Mouse (Mus musculus) embryonic facial prominence, embryonic 15.5 days (tissue): ENCODE results near the gene Aebp2. TPM values are rescaled to one million over a fixed set of nuclear protein-coding genes. Genes with fewer than 3 reads are reported as not detected.

Experiments used
- ATAC-seq: fragments of 200-750 bp; cut with Nextera tagmentation; 2 replicates; pipeline ENCODE4 v1.8.0; 2017; ENCODE audit warnings: low read depth, moderate TSS enrichment; ENCODE audit not compliant: insufficient number of reproducible peaks, low FRiP score, low TSS enrichment
- H3K27ac ChIP-seq: fragments of 300-500 bp; sonication (generic); replicated peaks from 2 replicates; pipeline ENCODE4 v1.5.1; 2015; ENCODE audit warnings: mild to moderate bottlenecking, inconsistent platforms
- H3K27me3 ChIP-seq: fragments of 300-500 bp; sonication (generic); 2 replicates; pipeline ENCODE4 v1.6.1; 2015; ENCODE audit warnings: inconsistent platforms
- H3K36me3 ChIP-seq: fragments of 300-500 bp; sonication (generic); 2 replicates; pipeline ENCODE4 v1.6.1; 2015; ENCODE audit warnings: mild to moderate bottlenecking, inconsistent platforms
- H3K4me1 ChIP-seq: fragments of 300-500 bp; sonication (generic); 2 replicates; pipeline ENCODE4 v1.6.1; 2015; ENCODE audit warnings: inconsistent platforms
- H3K4me2 ChIP-seq: fragments of 300-500 bp; sonication (generic); replicated peaks from 2 replicates; pipeline ENCODE4 v1.6.1; 2015; ENCODE audit warnings: mild to moderate bottlenecking, inconsistent platforms
- H3K4me3 ChIP-seq: fragments of 300-500 bp; sonication (generic); replicated peaks from 2 replicates; pipeline ENCODE4 v1.5.1; 2015; ENCODE audit warnings: mild to moderate bottlenecking, inconsistent platforms
- H3K9ac ChIP-seq: fragments of 300-500 bp; sonication (generic); 2 replicates; pipeline ENCODE4 v1.6.1; 2015; ENCODE audit warnings: inconsistent platforms
- H3K9me3 ChIP-seq: fragments of 300-500 bp; sonication (generic); replicated peaks from 2 replicates; pipeline ENCODE4 v1.6.1; 2016; ENCODE audit warnings: inconsistent platforms
- WGBS: fragments of 180-500 bp; shearing (Covaris S2); methylation state at CpG from one replicate; pipeline ENCODE4 v1.1.7; 2015; 5-methylcytosine and 5-hydroxymethylcytosine counted together
- polyA plus RNA-seq: library from polyadenylated mRNA; unstranded; fragments of >200 nt; fragmentation: Nextera tagmentation; extraction: Ambion mirVana; gene quantifications from 2 replicates; pipeline ENCODE4 v1.2.1, GENCODE M21; 2015

The Aebp2 gene
- polyA plus RNA-seq, 1 experiment from 2014 or later = 13.7 TPM

DNA sequence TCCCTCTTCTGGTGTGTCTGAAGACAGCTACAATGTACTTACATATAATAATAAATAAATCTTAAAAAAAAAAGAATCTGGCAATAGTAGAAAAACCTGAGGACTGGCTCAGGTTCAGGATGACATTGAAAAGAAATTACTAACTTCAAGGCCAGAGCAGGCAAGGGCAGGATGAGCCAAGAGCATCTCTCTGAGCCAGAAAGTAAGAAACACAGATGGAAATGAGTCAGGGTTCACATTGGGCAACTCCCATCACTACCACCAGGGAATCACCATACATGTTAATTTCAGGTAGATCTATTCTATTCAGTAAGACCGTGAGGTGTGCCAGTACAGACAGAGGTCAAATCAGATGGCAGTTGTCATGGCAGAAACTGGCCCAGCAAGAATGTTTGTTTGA is 76.1 kb downstream of the Aebp2 start:
- Histone ChIP-seq H3K4me2 (no peak overlapping the region), H3K4me3 (no peak overlapping the region), H3K4me1 (peaks cover 16% of the 10 kb centered on the region; the same call in 1 of the 2 replicates), H3K9me3 (no peaks in the 10 kb centered on the region), H3K36me3 (no peaks in the 10 kb centered on the region), H3K27me3 (no peaks in the 10 kb centered on the region), H3K9ac (no peak overlapping the region), H3K27ac (no peak overlapping the region)
- ATAC-seq = no peak
- WGBS = 88% methylated on average over 1 of the region's 1 CpGs

DNA sequence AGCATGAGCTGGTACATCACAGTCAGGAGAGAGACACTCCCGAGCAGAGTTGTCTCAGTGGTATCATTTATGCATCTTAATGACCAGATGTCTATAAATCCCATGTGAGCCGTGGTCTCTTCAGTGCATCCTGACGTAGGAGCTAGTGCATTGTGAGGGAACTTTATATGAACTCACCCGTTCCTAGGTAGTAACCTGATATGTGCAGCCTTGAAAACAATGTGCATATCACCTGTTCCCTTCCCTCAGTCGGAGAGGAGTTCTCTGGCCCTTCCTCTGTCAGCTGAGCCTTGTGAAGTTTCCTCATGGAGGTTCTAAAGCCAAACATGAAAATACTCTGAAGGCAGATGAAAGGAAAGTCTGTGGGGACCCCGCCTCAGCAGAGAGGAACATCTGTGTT is 78.8 kb downstream of the Aebp2 start:
- H3K4me3 ChIP-seq = no peak overlapping the region
- peaks cover 11% of the 10 kb centered on the region; the same call in 1 of the 2 replicates for H3K4me1 ChIP-seq
- 28% methylated on average over 6 of the region's 6 CpGs for WGBS
- no peak overlapping the region for H3K9ac ChIP-seq
- H3K27ac ChIP-seq = 0 out of 2 replicates have a peak overlapping the region, but pooled peaks have one; percentile 2
- ATAC-seq = no peak; the same call in 1 of the 2 replicates
- H3K36me3 ChIP-seq = no peaks in the 10 kb centered on the region
- H3K9me3 ChIP-seq = no peaks in the 10 kb centered on the region
- no peak overlapping the region for H3K4me2 ChIP-seq
- no peaks in the 10 kb centered on the region for H3K27me3 ChIP-seq

DNA sequence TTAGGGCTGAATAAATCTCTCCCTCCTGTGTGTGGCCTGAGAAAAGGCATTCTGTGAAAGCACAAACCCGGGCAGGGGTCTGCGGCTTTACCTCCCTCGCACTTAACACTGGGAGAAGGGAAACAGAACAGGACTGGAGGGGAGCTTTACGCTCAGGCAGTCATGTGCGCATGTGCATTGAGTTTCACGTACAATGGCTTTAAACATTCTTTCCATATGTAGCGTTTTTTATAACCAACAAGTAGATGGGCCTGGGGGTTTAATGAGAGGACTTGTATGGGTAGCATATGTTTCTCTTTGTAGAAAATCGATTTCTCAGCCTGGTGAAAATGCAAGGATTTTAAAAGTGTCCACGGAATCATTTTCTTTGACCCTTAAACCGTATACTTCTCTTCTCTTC is 82.7 kb downstream of the Aebp2 start:
- WGBS = 40% methylated on average over 10 of the region's 10 CpGs
- Histone ChIP-seq H3K27ac (0 out of 2 replicates have a peak overlapping the region, but pooled peaks have one; percentile 24), H3K4me1 (peaks cover 19% of the 10 kb centered on the region), H3K9ac (no peak overlapping the region), H3K9me3 (no peaks in the 10 kb centered on the region), H3K4me3 (no peak overlapping the region), H3K36me3 (no peaks in the 10 kb centered on the region), H3K4me2 (no peak overlapping the region), H3K27me3 (no peaks in the 10 kb centered on the region)
- no peak for ATAC-seq

DNA sequence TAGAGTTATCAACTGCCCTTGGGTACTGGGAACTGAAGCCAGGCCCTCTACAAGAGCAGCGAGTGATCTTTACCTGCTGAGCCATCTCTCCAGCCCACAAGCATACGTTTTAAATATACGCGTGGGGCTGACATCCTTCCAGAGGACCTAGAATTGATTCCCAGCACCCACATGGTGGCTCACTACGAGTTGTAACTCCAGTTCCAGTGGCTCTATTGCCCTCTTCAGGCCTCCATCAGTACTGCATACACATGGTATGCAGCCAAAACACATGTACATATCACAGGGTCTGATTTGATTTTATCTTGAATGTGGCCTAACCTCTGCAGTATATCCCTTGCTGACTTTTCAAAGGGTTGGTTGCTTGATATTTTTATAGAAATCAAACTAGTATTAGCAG is 83.6 kb downstream of the Aebp2 start:
- Histone ChIP-seq H3K9ac (no peak overlapping the region), H3K27me3 (no peaks in the 10 kb centered on the region), H3K4me2 (no peak overlapping the region), H3K4me1 (peaks cover 17% of the 10 kb centered on the region), H3K9me3 (no peaks in the 10 kb centered on the region), H3K27ac (no peak overlapping the region), H3K4me3 (no peak overlapping the region), H3K36me3 (no peaks in the 10 kb centered on the region)
- no peak for ATAC-seq
- 93% methylated on average over 5 of the region's 5 CpGs for WGBS

DNA sequence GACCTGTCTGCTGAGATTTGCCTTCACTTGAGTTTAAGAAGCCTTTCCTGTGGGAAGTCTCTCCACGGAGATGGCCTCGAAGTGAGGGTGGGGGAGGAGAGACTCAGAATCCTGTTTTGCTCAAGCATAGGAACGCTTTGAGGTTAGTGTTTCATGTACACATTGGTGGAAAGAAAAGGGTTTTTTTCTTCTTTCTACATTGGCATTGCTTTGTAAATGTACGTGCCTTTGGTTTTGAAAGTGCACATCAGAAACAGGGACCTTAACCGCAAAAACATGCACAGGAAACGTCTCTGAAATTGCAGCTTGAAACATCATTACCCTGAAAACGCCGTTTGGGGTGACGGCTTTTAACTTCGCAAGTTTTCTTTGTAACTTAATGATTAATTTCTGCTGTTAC is 85.6 kb downstream of the Aebp2 start:
- no peaks in the 10 kb centered on the region for H3K36me3 ChIP-seq
- ATAC-seq = no peak
- WGBS = 28% methylated on average over 10 of the region's 10 CpGs
- H3K9ac ChIP-seq = no peak overlapping the region
- H3K4me2 ChIP-seq = no peak overlapping the region
- peaks cover 11% of the 10 kb centered on the region for H3K4me1 ChIP-seq
- no peak overlapping the region; the same call in 1 of the 2 replicates for H3K27ac ChIP-seq
- no peaks in the 10 kb centered on the region for H3K9me3 ChIP-seq
- no peaks in the 10 kb centered on the region for H3K27me3 ChIP-seq
- no peak overlapping the region for H3K4me3 ChIP-seq

DNA sequence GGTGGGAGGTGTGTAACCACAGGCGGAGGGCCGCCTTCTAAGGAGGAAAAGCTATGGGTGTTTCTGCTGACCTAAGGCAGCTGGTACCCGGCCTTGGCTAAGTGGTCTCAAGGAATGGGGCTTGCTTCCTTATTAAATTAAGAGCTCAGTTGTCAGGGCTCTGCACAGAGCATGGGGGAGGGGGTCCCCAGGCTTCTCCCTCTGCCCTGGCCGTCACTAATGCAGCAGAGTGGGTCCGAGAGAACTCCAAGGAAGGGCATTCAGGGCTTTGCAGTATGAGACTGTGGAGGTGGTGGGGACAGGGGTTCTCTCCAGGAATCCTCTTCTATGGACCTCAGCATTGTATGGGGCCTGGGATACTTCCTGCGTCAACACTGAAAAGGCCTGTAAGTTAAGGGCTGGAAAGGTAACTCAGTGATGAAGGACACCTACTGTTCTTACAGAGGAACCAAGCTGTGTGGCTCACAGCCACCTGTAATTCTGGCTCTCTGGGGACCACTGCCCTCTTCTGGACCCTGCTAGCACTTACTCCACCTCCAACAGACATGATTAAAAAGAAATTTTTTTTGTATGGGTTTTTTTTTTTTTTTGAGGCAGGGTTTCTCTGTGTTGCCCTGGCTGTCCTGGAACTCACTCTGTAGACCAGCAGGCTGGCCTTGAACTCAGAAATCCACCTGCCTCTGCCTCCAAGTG is 87.1 kb downstream of the Aebp2 start:
- WGBS = 68% methylated on average over 6 of the region's 6 CpGs
- no peak for ATAC-seq
- Histone ChIP-seq H3K4me3 (no peak overlapping the region), H3K9me3 (no peaks in the 10 kb centered on the region), H3K4me2 (no peak overlapping the region), H3K36me3 (no peaks in the 10 kb centered on the region), H3K27ac (no peak overlapping the region), H3K4me1 (peaks cover 11% of the 10 kb centered on the region), H3K9ac (no peak overlapping the region), H3K27me3 (peaks cover 5% of the 10 kb centered on the region; the same call in 1 of the 2 replicates)

DNA sequence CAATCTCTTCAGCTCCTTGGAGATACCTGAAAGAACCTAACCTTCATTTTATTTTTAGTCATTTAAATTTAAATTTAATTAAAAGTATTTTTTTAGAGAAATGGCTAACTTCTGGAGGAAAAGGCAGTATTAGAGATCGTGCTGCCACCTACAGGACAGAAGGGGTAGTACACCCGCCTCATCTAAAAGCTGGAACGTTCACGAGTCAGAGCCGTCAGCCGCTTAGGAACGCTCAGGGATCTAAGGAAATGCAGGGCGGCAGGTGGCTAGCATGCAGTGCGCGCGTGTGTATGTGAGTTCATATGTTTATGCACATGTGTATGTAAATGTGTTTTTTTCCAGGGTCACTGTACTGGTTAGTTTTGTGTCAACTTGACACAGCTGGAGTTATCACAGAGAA is 90.3 kb downstream of the Aebp2 start:
- Histone ChIP-seq H3K9me3 (no peaks in the 10 kb centered on the region), H3K27me3 (peaks cover 5% of the 10 kb centered on the region; the same call in 1 of the 2 replicates), H3K4me3 (no peak overlapping the region), H3K36me3 (no peaks in the 10 kb centered on the region), H3K4me1 (peaks cover 4% of the 10 kb centered on the region; the same call in 1 of the 2 replicates), H3K4me2 (no peak overlapping the region), H3K9ac (no peak overlapping the region), H3K27ac (no peak overlapping the region)
- no peak for ATAC-seq
- 5% methylated on average over 11 of the region's 11 CpGs for WGBS

DNA sequence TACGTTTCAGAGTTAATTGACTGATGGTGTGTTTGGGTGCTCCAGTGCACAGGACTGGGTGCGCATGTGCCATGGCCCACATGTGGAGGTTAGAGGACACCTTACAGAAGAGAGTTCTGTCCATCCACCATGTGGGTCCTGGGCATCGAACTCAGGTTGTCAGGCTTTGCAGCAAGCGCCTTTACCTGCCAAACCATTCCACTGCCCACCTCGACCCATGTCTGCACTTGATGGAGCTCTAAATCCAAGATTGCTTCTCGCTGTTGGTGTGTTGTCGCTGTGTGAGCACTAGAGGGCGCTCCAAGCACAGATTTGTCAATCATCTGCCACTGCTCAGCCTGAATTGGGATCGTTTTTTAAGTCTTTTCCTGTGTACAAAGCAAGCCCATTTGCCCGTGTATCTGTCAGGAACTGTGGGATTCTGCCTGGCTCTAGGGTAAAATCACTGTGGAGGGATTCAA is 92.5 kb downstream of the Aebp2 start:
- no peak overlapping the region for H3K4me2 ChIP-seq
- 20% methylated on average over 10 of the region's 10 CpGs for WGBS
- H3K4me3 ChIP-seq = no peak overlapping the region
- ATAC-seq = no peak
- H3K9me3 ChIP-seq = no peaks in the 10 kb centered on the region
- H3K27ac ChIP-seq = no peak overlapping the region
- H3K4me1 ChIP-seq = no peaks in the 10 kb centered on the region
- peaks cover 5% of the 10 kb centered on the region; the same call in 1 of the 2 replicates for H3K27me3 ChIP-seq
- H3K36me3 ChIP-seq = no peaks in the 10 kb centered on the region
- no peak overlapping the region for H3K9ac ChIP-seq

DNA sequence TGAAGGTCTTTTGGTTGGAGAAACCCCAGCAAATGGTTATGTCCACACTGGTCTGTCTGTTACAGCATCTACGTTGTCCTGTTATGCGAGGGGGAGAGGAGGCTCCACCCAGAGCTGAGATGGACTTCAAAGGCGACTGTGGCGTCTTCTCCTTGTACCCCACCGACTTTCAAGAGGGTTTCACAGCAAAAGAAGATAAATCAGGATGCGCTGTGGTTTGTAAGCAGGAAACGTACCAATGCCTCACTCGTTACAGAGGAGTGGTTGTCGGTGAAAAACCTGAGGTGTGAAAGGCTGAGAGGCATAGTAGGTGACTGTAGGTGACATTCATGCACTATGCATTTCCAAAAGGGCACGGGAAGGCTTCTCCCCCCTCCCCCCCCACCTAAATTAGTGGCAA is 99.6 kb downstream of the Aebp2 start:
- H3K9ac ChIP-seq = no peak overlapping the region
- no peaks in the 10 kb centered on the region for H3K27me3 ChIP-seq
- WGBS = 84% methylated on average over 10 of the region's 10 CpGs
- no peak for ATAC-seq
- H3K36me3 ChIP-seq = no peaks in the 10 kb centered on the region
- no peaks in the 10 kb centered on the region for H3K4me1 ChIP-seq
- no peaks in the 10 kb centered on the region for H3K9me3 ChIP-seq
- no peak overlapping the region for H3K4me3 ChIP-seq
- no peak overlapping the region for H3K27ac ChIP-seq
- no peak overlapping the region for H3K4me2 ChIP-seq

Other genes starting within 250 kb of the Aebp2 start
- gene Plekha5, start 198.6 kb upstream of the Aebp2 start, polyA plus RNA-seq = 50.4 and 51.5 TPM in 2 replicates
- not detected in 2 replicates for gene Gm11077, start 106.6 kb downstream of the Aebp2 start, polyA plus RNA-seq